Mouse (Mus musculus) forebrain, embryonic 13.5 days (tissue): Measurements from ENCODE around the gene Smarca4. TPM values are rescaled to one million over a fixed set of nuclear protein-coding genes. Genes with fewer than 3 reads are reported as not detected.

ENCODE experiments used
- ATAC-seq: fragments of 200-750 bp; cut with Nextera tagmentation; 2 replicates; pipeline ENCODE4 v1.8.0; 2017
- H3K27ac ChIP-seq: fragments of 300-500 bp; sonication (generic); 2 replicates; pipeline ENCODE4 v1.5.1; 2015; ENCODE audit warnings: inconsistent platforms, mild to moderate bottlenecking, moderate library complexity
- H3K27me3 ChIP-seq: fragments of 300-500 bp; sonication (generic); 2 replicates; pipeline ENCODE4 v1.6.1; 2015; ENCODE audit warnings: mild to moderate bottlenecking, inconsistent platforms
- H3K36me3 ChIP-seq: fragments of 300-500 bp; sonication (generic); 2 replicates; pipeline ENCODE4 v1.6.1; 2015; ENCODE audit warnings: mild to moderate bottlenecking, inconsistent platforms; ENCODE audit not compliant: poor library complexity, severe bottlenecking
- H3K4me1 ChIP-seq: fragments of 300-500 bp; sonication (generic); 2 replicates; pipeline ENCODE4 v1.6.1; 2015; ENCODE audit warnings: inconsistent platforms
- H3K4me2 ChIP-seq: fragments of 300-500 bp; sonication (generic); 2 replicates; pipeline ENCODE4 v1.6.1; 2015; ENCODE audit warnings: inconsistent platforms, mild to moderate bottlenecking, moderate library complexity
- H3K4me3 ChIP-seq: fragments of 300-500 bp; sonication (generic); 2 replicates; pipeline ENCODE4 v1.5.1; 2015; ENCODE audit warnings: mild to moderate bottlenecking, inconsistent platforms
- H3K9ac ChIP-seq: fragments of 300-500 bp; sonication (generic); 2 replicates; pipeline ENCODE4 v1.6.1; 2015; ENCODE audit warnings: mild to moderate bottlenecking, inconsistent platforms
- H3K9me3 ChIP-seq: fragments of 300-500 bp; sonication (generic); replicated peaks from 2 replicates; pipeline ENCODE4 v1.6.1; 2016; ENCODE audit warnings: inconsistent platforms
- WGBS: fragments of 180-500 bp; shearing (Covaris S2); methylation state at CpG from one replicate; pipeline ENCODE4 v1.1.7; 2015; 5-methylcytosine and 5-hydroxymethylcytosine counted together
- polyA plus RNA-seq: library from polyadenylated mRNA; unstranded; fragments of >200 nt; fragmentation: Nextera tagmentation; extraction: Ambion mirVana; gene quantifications from 2 replicates; pipeline ENCODE4 v1.2.1, GENCODE M21; 2015

Smarca4 gene
- polyA plus RNA-seq, result 159 and 174 TPM in 2 replicates

DNA sequence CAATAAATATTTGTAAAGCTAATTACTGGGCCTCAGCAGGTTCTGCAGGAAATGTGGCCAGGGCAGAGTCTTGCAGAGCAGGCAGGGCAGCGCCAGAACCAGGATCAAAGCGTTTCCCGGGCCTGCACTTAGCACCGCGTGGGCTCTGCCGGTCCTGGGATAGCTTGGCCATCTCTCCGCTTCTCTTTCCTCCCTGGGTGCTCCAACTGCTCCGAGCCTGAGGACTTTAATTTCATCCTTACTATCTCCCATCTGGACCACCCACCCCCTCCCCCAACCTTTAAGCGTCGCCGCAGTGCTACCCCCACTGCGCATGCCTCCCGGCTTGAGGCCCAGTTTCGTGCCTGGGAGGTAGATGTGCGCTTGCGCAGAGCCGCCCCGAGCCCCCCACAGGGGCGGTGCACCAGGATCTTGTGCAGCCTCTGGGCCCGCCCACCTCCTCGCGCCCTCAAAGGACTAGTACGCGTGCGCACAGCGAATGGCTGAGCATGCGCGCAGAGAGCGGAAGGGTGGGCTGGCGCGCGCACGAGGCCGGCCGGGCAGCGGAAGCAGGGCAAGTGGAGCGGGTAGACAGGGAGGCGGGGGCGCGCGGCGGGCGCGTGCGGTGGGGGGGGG is at the start of gene Smarca4:
TSS of gene Smarca4 (plus strand) at position 553 of the 615 bp plus-strand sequence.
- Histone ChIP-seq H3K4me3 (peak within 1 kb of the TSS; percentile 81), H3K36me3 (no peaks in the 10 kb centered on the region), H3K4me2 (peak within 1 kb of the TSS; percentile 80), H3K27me3 (no peaks in the 10 kb centered on the region), H3K4me1 (peaks cover 34% of the 10 kb centered on the region), H3K9me3 (no peaks in the 10 kb centered on the region), H3K9ac (peak within 1 kb of the TSS; percentile 91), H3K27ac (peak within 1 kb of the TSS; percentile 98)
- under 1% methylated on average over 33 of the region's 45 CpGs for WGBS
- peak; percentile 95 for ATAC-seq

DNA sequence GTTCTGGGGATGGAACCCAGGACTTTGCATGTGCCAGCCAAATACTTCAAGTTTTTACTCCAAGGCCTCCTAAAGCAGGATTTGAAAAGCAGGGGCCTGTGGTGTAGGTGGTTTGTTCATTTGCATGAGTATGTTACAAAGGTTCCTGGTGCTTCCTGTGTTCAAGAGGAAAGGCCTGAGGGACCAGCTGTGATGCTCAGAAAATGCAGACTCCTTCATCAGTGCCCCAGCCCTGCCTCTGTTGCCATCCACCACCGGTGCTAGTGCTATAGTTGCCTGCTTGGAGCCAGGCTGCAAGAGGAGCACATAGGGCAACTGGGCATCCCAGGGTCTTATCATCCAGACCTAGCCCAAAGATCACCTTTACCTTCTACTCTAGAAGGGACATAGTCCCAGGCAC is 49.4 kb upstream of the Smarca4 start:
- H3K27ac ChIP-seq, result no peak overlapping the region
- no peaks in the 10 kb centered on the region for H3K4me1 ChIP-seq
- no peak overlapping the region for H3K4me2 ChIP-seq
- no peaks in the 10 kb centered on the region for H3K9me3 ChIP-seq
- H3K9ac ChIP-seq, result no peak overlapping the region
- no peaks in the 10 kb centered on the region for H3K27me3 ChIP-seq
- no peak overlapping the region for H3K4me3 ChIP-seq
- no peak for ATAC-seq
- WGBS, result 85% methylated on average over 1 of the region's 1 CpGs
- H3K36me3 ChIP-seq, result peaks cover 39% of the 10 kb centered on the region

DNA sequence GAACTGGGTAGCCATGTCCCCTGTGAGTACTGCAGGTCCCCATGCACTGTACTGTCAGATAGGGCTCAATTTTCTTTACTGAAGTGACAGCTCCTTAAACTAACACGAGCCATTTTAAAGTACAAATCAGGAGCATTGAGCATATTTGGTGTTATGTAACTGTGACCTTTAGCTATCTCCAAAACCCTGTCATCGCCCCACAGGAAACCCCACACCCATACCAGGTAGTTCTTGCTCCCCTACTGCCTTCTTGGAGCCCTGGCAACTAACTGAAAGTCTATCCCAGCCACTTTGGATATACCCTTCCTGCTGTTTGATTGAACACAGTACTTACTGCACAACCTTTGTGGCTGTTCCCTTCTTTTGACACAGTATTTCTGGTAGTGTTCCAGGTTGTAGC is 48.9 kb upstream of the Smarca4 start:
- Histone ChIP-seq H3K36me3 (peaks cover 41% of the 10 kb centered on the region), H3K27ac (no peak overlapping the region), H3K4me2 (no peak overlapping the region), H3K4me1 (no peaks in the 10 kb centered on the region), H3K9me3 (no peaks in the 10 kb centered on the region), H3K9ac (no peak overlapping the region), H3K27me3 (no peaks in the 10 kb centered on the region), H3K4me3 (no peak overlapping the region)
- 88% methylated on average over 2 of the region's 2 CpGs for WGBS
- ATAC-seq, result no peak

DNA sequence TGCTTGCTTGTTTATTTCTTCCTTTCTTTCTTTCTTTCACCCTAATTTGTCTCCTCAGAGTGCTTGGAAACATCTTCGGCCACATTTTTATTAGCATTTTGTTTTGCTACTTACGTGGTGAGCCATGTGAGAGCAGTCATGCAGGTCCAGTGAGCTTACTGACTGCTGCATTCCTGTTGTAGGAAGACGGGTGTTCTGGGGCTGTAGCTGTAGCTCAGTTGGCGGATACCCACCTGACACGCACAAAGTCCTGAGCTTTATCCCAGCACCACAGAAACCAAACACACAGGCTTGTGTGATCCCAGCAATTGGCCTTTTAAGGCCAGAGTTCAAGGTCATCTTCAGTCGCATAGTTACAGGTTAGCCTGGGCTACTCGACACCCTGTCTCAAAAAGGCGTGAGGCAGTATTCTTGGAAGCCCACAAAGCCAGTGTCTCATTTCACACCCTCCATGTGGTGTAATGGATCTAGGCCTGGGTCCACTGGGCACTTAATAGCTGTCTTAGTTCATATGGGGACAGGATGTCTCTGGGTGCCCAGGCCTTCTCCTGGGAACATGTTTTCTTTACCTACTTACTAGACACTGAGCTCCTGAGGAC is 47.2 kb upstream of the Smarca4 start:
- Histone ChIP-seq H3K27me3 (no peaks in the 10 kb centered on the region), H3K4me2 (no peak overlapping the region), H3K4me3 (no peak overlapping the region), H3K4me1 (no peaks in the 10 kb centered on the region), H3K9me3 (no peaks in the 10 kb centered on the region), H3K27ac (no peak overlapping the region), H3K9ac (no peak overlapping the region), H3K36me3 (peaks cover 52% of the 10 kb centered on the region)
- 92% methylated on average over 8 of the region's 8 CpGs for WGBS
- ATAC-seq, result no peak

- ATAC-seq, result no peak
- Histone ChIP-seq H3K4me3 (no peak overlapping the region), H3K9me3 (no peaks in the 10 kb centered on the region), H3K9ac (no peak overlapping the region), H3K4me1 (no peaks in the 10 kb centered on the region), H3K27me3 (no peaks in the 10 kb centered on the region), H3K4me2 (no peak overlapping the region), H3K27ac (no peak overlapping the region), H3K36me3 (peaks cover 91% of the 10 kb centered on the region)
- 96% methylated on average over 8 of the region's 8 CpGs for WGBS
Observed at GRCm38 (mm10) chr9:21574012-21574801, 41.8 kb upstream of the Smarca4 start.

- ATAC-seq, result no peak
- Histone ChIP-seq H3K4me1 (no peaks in the 10 kb centered on the region), H3K4me2 (no peak overlapping the region), H3K36me3 (peaks cover 91% of the 10 kb centered on the region), H3K4me3 (no peak overlapping the region), H3K9ac (no peak overlapping the region), H3K27ac (no peak overlapping the region), H3K27me3 (no peaks in the 10 kb centered on the region), H3K9me3 (no peaks in the 10 kb centered on the region)
- 96% methylated on average over 10 of the region's 10 CpGs for WGBS
Observed at GRCm38 (mm10) chr9:21575253-21575652, 40.7 kb upstream of the Smarca4 start.

GRCm38 (mm10) chr9:21576286-21576685 is 39.7 kb upstream of the Smarca4 start:
- peaks cover 91% of the 10 kb centered on the region for H3K36me3 ChIP-seq
- H3K4me3 ChIP-seq, result no peak overlapping the region
- H3K27ac ChIP-seq, result no peak overlapping the region
- ATAC-seq, result no peak
- no peak overlapping the region for H3K4me2 ChIP-seq
- H3K4me1 ChIP-seq, result no peaks in the 10 kb centered on the region
- H3K9ac ChIP-seq, result no peak overlapping the region
- H3K27me3 ChIP-seq, result no peaks in the 10 kb centered on the region
- H3K9me3 ChIP-seq, result no peaks in the 10 kb centered on the region
- 95% methylated on average over 1 of the region's 1 CpGs for WGBS

DNA sequence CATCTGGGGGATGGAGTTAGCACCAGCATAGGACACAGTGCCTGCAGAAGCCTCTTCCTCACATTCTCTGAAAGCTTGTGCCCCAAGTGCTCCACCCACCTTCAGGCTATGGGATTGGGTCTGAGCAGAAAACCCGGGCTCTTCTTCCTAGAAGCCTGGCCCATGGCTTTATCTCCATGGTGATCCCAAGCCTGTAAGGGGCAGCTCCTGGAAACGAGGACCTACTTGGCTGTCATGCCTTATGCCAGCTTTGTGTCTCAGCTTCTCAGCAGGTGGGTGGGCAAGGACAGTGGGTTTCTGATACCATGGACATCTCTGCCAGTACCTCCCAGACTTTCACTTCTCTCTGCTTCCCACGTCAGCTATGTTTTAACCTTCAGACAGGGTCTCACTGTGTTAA is 37.7 kb upstream of the Smarca4 start:
- 68% methylated on average over 3 of the region's 3 CpGs for WGBS
- Histone ChIP-seq H3K9me3 (no peaks in the 10 kb centered on the region), H3K27me3 (no peaks in the 10 kb centered on the region), H3K36me3 (peaks cover 91% of the 10 kb centered on the region), H3K4me1 (no peaks in the 10 kb centered on the region), H3K4me2 (no peak overlapping the region), H3K27ac (no peak overlapping the region), H3K4me3 (no peak overlapping the region), H3K9ac (no peak overlapping the region)
- ATAC-seq, result no peak

DNA sequence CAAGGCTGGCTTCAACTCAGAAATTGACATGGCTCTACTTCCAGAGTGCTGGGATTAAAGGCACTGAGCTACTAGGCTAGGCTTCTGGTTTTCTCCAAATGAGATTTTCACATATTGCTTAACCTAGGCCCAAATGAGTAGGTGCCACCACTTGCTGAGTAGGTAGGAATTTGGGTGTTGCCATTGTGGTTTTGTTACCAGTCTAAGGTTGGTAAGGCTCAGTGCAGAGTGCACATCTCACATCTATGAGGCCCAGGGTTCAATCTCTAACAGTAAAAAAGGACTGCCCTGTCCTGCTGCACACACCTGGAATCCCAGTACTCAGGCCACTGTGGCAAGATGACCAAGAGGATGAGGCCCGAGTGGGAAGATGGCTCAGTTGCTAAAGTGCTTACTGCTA is 30.6 kb upstream of the Smarca4 start:
- Histone ChIP-seq H3K27me3 (no peaks in the 10 kb centered on the region), H3K9ac (no peak overlapping the region), H3K4me3 (no peak overlapping the region), H3K9me3 (no peaks in the 10 kb centered on the region), H3K4me2 (no peak overlapping the region), H3K36me3 (peaks cover 98% of the 10 kb centered on the region), H3K27ac (no peak overlapping the region), H3K4me1 (no peaks in the 10 kb centered on the region)
- no peak for ATAC-seq
- WGBS, result 95% methylated on average over 1 of the region's 1 CpGs

- Histone ChIP-seq H3K9ac (no peak overlapping the region), H3K9me3 (no peaks in the 10 kb centered on the region), H3K4me1 (peaks cover 13% of the 10 kb centered on the region), H3K27me3 (no peaks in the 10 kb centered on the region), H3K27ac (no peak overlapping the region), H3K4me3 (no peak overlapping the region), H3K4me2 (no peak overlapping the region), H3K36me3 (peaks cover 84% of the 10 kb centered on the region)
- ATAC-seq, result no peak
- 89% methylated on average over 23 of the region's 23 CpGs for WGBS
Observed at GRCm38 (mm10) chr9:21587678-21588349, 28.2 kb upstream of the Smarca4 start.

DNA sequence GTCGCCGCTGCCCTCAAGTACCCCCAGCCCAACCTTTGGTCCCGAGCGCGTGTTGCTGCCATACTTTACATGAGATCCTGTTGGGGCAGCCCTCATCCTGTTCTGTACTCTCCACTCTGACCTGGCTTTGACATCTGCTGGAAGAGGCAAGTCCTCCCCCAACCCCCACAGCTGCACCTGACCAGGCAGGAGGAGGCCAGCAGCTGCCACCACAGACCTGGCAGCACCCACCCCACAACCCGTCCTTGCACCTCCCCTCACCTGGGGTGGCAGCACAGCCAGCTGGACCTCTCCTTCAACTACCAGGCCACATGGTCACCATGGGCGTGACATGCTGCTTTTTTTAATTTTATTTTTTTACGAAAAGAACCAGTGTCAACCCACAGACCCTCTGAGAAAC is 27.6 kb upstream of the Smarca4 start:
- no peaks in the 10 kb centered on the region for H3K27me3 ChIP-seq
- no peak overlapping the region for H3K9ac ChIP-seq
- peaks cover 78% of the 10 kb centered on the region for H3K36me3 ChIP-seq
- no peaks in the 10 kb centered on the region for H3K9me3 ChIP-seq
- ATAC-seq, result no peak
- no peak overlapping the region for H3K4me3 ChIP-seq
- 89% methylated on average over 8 of the region's 8 CpGs for WGBS
- H3K4me2 ChIP-seq, result no peak overlapping the region
- H3K4me1 ChIP-seq, result peaks cover 14% of the 10 kb centered on the region
- no peak overlapping the region for H3K27ac ChIP-seq

DNA sequence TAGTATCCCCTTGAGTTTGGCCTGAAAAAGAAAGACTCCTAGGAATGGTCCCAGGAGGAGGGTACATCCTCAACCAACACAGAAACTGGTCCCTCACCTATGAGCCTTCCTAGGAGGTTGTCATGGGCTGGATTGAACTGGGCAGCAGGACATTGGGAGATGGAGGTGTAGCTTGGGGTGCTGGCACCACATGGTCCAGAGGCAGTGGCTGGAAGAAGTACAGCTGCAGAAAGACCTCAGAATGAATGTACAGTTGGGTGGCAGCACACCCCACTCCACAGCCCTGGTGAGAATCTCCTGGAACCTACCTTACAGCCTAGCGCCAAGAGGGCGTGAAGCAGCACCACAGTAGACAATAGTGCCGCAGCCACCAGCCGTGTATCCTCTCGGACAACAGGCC is 26.4 kb upstream of the Smarca4 start:
- WGBS, result 89% methylated on average over 5 of the region's 5 CpGs
- H3K9ac ChIP-seq, result no peak overlapping the region
- no peak overlapping the region for H3K4me2 ChIP-seq
- H3K27ac ChIP-seq, result no peak overlapping the region
- H3K4me1 ChIP-seq, result peaks cover 26% of the 10 kb centered on the region
- ATAC-seq, result no peak
- H3K36me3 ChIP-seq, result peaks cover 71% of the 10 kb centered on the region
- no peaks in the 10 kb centered on the region for H3K27me3 ChIP-seq
- H3K4me3 ChIP-seq, result no peak overlapping the region
- H3K9me3 ChIP-seq, result no peaks in the 10 kb centered on the region
